Mouse (Mus musculus): ENCODE measurements at regions not wholly inside any gene's neighbourhood (a gene's known extent, or its start where the extent isn't known, plus 50 kb on each side); places are given as distances from the start of the nearest gene placed in this dataset. TPM values are rescaled to one million over a fixed set of nuclear protein-coding genes. Genes with fewer than 3 reads are reported as not detected.

Small RNAs in the stretch of these regions (microRNA-seq; reads per million reads assigned to microRNA genes)
- gene Gm24063 = not detected

Data from neural tube, embryonic 12.5 days (tissue).